Mouse (Mus musculus) Muller cell, postnatal 12 days (primary cell): Measurements from ENCODE around the gene Man1a.

Experiments
- DNase-seq: peaks from one replicate; pipeline ENCODE4 v3.0.0-alpha.2; 2015; ENCODE audit errors: inconsistent ontology term

Gene Man1a

GRCm38 (mm10) chr10:54076420-54076819 is at the start of gene Man1a:
TSS of gene Man1a (minus strand) at chr10:54076609.
- DNase-seq = peak; percentile 58

GRCm38 (mm10) chr10:54121816-54122215 is 45.4 kb upstream of the Man1a start:
- DNase-seq = no peak

- no peak for DNase-seq
Observed at GRCm38 (mm10) chr10:54120375-54120774, 44.0 kb upstream of the Man1a start.

GRCm38 (mm10) chr10:54119303-54119702 is 42.9 kb upstream of the Man1a start:
- DNase-seq = no peak

- no peak for DNase-seq
Observed at GRCm38 (mm10) chr10:54118223-54118912, 42.0 kb upstream of the Man1a start.

GRCm38 (mm10) chr10:54117763-54118162 is 41.4 kb upstream of the Man1a start:
- no peak for DNase-seq

- no peak for DNase-seq
Observed at GRCm38 (mm10) chr10:54103671-54104070, 27.3 kb upstream of the Man1a start.

GRCm38 (mm10) chr10:54092081-54092480 is 15.7 kb upstream of the Man1a start:
- DNase-seq = no peak

GRCm38 (mm10) chr10:54089923-54090322 is 13.5 kb upstream of the Man1a start:
- DNase-seq = no peak

- peak; percentile 70 for DNase-seq
Observed at GRCm38 (mm10) chr10:54087346-54087745, 10.9 kb upstream of the Man1a start.

- DNase-seq = no peak
Observed at GRCm38 (mm10) chr10:54085073-54085472, 8.7 kb upstream of the Man1a start.

GRCm38 (mm10) chr10:54077005-54077404 is 596 bp upstream of the Man1a start:
- no peak for DNase-seq

- DNase-seq = peak; percentile 95
Observed at GRCm38 (mm10) chr10:54075441-54076010, 883 bp downstream of the Man1a start.

GRCm38 (mm10) chr10:54074609-54075421 is 1.6 kb downstream of the Man1a start:
- peak; percentile 58 for DNase-seq

GRCm38 (mm10) chr10:54074247-54074608 is 2.2 kb downstream of the Man1a start:
- no peak for DNase-seq

GRCm38 (mm10) chr10:54073641-54074203 is 2.7 kb downstream of the Man1a start:
- DNase-seq = no peak

GRCm38 (mm10) chr10:54072336-54072735 is 4.1 kb downstream of the Man1a start:
- no peak for DNase-seq

GRCm38 (mm10) chr10:54070496-54070895 is 5.9 kb downstream of the Man1a start:
- no peak for DNase-seq

- DNase-seq = no peak
Observed at GRCm38 (mm10) chr10:54069412-54069811, 7.0 kb downstream of the Man1a start.

- no peak for DNase-seq
Observed at GRCm38 (mm10) chr10:54066683-54067082, 9.7 kb downstream of the Man1a start.

- DNase-seq = no peak
Observed at GRCm38 (mm10) chr10:54063551-54064260, 12.7 kb downstream of the Man1a start.

GRCm38 (mm10) chr10:54062835-54063234 is 13.6 kb downstream of the Man1a start:
- no peak for DNase-seq
